Mouse (Mus musculus) spleen, postnatal 36 days (tissue): Measurements from ENCODE around the gene Prelid3b.

Source experiments
- DNase-seq, 2 experiments: peaks; one replicate each; pipeline ENCODE4 v3.0.0; 2022; ENCODE audit warnings: low spot score in 2 of 2, mixed read lengths in 1 of 2

Gene Prelid3b

DNA sequence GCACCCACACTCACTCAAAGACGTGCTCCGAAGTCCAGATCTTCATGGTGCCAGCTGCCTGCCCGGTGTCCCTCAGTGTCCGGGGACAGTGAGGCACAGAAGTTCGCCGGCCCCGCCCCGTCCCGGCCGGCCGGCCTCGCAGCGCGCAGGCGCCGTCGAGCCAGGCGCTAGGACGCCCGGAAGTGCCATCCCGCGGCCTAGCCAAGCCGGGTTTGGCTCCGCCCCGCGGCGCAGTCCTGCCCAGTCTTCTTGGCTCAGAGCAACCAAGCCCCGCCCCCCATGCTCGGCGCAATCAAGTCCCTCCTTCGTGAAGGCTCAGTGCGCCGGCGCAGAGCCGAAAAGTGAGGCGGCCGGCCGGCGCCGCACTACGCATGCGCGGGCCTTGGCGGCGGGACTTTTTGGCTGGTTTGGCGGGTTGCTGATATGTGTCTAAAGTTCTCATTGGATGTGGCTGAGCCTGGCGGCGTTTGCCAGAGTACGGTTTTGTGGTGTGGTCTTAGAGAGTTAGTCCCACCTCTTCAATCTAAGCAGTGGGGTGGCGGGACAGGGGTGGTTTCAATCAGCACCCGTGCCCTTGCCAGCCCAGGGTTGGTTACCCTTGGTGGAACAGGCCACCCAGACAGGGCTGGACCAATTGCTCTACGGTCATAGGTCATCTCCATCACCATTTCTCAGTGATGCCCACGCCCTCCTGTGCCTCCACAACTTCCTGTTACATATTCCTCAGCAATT, at the start of gene Prelid3b:
Prelid3b (minus strand) TSS at position 264 of the 732 bp plus-strand sequence.
- DNase-seq, result peak; percentile 100

DNA sequence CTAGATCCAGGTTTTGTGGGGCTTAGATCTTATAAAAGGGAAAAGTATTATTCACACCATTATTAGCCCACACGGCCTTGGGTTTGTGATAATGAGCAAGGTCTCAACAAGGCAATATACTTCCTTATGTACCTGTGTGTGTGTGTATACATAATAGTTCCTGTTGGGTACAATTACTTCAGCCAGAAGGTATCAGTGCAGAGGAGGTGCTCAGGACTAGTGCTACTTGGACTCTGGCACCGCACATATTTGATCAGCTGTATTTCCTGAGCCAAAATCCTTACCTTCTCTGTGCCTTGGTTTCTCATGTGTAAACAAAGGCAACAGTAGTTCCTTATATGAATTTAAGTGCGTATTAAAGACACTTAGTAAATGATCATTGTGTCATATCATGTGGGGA, 49.3 kb upstream of the Prelid3b start:
- DNase-seq, result no peak

DNA sequence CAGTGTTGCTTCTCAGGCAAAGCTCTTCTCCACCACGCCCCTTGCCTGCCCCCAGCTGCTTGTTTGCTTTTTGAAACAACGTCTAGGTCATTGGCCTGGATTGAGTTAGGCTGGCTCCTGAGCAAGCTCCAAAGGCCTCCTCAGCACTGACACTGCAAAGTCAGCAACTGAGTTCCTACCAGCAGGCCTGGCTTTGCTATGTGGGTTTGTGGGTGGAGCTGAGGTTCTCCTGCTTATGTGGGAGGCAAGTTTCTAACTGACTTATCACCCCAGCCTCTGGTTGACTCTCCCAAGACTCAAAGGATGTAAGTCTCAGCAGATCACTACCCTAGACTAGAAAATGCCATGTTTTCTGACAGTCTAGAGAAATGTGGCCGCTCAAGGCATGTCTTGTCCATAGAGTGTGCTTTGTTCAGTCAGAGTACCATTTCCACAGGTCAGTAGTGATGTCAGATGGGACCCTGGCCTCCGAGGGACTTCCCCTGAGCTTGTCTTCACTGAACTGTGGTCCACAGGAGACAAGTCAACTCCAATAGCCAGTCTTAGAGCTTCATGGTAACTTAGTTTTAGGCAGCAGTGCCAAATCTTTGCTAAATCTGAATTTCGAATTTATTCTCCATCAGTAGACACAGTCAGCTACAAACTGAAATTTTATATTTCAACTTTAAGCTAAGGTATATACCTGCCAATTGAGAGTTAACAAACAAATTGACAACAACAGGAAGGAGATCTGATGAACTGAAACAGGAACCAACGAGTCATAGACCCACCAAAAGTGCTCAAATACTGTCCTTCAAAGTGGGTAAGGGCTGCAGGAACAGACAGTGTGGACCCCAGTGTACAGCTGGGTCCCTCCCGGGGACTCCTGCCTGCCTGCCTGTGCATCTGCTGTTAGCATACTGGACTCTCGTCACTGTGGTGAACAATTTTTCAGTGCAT, 44.5 kb upstream of the Prelid3b start:
- peak; percentile 31 for DNase-seq

DNA sequence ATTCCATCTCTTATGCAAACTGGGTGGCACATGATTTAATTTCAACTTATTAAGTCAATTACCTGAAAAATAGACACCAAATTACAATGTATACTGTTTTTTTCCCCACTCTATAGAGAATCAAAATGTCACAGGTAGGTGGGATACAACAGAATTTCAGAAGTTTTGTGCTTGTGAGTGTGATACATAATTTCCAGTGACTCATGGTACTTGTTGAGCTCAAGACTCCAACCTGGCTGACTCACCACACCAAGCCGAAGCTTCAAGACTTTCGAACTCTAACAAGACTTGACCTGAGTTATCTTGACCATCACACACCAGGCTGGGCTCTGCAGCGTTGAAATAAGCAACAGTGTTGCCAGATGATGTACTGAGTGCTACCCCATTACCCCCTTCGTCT, 42.0 kb upstream of the Prelid3b start:
- DNase-seq, result no peak

DNA sequence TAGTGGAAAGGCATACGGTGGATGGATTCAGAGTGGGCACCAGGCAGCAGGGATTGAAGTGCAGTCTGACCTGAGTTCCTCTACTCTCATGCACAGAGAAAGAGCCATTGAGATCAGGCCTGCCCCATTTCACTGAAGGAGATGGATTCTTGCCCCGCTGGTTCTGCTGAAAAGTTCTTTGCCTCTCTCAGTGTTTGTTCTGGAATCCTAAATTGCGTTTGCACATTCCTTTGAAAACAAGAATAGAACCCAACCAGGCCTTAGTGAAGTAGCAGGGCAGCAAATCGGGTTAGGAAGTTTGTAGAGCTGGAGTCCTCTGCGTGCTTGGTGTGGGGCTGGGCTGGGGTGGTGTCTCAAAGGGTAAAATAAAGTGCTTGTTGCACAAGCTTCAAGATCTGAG, 40.9 kb upstream of the Prelid3b start:
- no peak for DNase-seq

DNA sequence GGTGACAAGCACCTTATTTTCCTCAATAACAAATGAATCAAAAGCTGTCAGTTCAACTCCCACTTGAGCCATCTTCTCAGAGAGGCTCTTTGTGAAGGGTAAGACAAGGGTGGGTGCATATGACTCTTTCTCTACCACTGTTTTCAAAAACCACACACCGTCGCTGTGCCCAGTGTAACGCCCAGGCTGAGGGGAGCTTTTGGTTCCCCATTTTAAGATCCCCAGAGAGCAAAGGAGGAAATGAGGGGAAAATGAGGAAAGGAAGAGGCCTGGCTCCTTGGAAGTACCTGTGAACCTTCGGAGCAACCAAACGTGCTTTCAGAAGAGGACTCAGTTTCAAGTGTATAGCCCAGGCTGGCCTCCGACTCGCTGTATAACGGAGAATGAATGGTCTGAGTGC, 36.9 kb upstream of the Prelid3b start:
- DNase-seq, result peak; percentile 14 to 22

DNA sequence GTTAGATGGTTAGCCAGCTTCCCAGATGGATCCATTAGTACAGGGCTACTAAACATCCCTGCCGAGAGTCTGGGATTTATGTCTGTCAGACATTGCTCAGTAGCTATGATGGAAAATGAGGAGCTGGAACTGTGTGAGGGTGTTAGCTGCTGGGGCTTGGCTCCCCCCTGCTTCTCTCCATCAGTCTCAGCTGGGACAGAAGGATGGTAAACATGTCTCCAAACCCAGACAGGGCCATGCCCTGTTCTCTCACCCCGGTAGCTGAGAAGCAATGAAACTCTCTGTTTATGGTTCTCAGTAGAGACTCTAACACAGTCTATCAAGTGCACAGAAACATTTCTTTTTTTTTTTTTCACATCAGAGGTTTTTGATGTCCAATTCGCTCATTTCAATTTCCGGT, 35.1 kb upstream of the Prelid3b start:
- DNase-seq, result no peak

DNA sequence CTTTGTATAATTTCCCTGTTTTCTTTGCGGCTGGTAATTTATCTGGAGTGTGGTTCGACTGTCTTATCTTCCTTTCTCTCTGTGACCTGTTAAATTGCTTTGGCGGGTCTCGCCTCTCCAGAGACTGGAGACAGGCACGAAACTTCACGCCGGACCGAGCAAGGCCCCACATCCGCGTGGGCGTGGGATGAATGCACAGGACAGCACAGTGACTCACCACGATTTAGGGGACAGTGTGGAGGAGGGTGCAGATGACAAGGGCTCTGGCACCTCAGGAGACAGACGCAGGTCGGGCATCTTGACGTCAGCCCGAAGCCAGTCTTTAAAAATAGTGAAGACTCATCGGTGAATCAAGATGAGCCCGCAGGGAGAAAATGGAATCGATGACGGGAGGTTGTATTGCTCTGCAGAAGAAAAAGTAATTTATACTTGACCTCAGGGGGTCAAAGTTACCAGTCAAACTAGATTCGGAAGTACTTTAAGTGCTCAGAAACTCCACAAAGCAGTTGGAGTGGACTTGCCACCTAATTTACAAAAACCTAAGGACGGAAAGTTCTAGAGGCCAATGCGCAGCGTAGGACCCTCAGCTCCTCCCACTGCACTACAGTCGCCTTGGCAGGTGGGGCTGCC, 30.1 kb upstream of the Prelid3b start:
- no peak for DNase-seq

DNA sequence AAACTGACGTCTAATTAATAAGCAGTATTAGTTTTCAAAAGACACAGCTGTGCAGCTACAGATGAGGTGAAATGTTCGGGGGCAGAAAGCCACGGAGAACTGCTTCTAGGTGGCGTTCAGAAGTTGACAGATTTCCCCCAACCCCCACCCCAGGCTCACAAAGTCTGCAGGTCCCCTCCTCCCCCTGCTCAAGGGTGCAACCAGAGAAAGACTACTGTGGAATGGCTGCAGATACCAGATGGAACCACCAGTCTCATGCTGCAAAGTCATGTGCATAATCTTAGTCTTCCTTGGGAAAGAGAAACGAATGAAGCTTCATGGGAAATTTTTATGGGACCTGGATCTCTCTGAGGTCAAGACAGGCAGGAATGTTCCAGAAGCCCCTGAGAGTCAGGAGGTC, 29.4 kb upstream of the Prelid3b start:
- no peak for DNase-seq

DNA sequence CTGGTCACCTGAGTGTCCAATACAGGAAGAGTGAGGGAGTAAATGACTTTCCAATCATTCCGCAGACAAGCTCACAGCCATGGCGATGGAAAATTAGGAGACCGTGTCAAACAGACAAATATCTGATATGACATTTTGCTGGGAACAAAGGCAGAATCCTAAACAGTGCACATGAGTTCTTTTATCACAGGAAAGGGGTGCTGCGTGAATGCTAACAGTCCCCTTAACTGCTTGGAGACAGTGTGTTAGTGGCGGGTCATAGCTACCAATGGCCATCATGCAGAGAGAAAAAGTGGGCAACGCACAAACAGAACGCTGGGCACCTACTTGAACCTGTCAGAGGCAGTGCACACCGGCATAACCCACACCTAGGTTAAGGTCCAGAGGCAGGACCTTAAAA, 28.6 kb upstream of the Prelid3b start:
- DNase-seq, result no peak

DNA sequence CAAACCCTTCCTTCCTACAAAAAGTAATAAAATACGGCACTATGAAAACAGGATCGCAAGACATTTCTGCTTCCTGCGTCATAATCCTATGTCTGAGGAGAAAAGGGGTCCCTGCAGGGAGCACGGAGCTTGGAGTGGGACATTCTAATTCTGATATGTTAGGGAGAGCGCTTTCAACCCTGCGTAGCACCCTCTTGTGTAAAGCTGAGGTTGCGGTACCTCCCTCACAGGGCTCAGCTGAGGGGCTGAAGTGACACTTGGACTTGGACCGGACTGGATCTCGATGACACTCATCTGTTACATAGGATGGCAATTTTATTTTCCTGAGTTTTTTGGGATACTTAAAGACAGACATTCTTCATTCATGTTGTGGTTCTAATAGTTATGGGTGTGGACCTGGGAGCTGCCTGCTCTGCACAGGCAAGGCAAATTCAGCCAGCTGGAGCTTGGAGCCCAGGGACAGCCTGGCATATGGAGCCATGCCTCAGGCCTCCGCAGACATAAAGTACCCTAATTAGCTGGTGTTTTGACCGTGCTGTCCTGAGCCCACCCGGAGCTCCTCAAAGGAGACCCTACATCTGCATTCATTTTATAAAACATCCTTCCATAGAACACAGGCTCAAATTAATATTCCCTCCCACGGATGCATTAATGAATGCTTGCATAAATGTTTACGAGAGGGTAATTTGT, 28.1 kb upstream of the Prelid3b start:
- no peak for DNase-seq

DNA sequence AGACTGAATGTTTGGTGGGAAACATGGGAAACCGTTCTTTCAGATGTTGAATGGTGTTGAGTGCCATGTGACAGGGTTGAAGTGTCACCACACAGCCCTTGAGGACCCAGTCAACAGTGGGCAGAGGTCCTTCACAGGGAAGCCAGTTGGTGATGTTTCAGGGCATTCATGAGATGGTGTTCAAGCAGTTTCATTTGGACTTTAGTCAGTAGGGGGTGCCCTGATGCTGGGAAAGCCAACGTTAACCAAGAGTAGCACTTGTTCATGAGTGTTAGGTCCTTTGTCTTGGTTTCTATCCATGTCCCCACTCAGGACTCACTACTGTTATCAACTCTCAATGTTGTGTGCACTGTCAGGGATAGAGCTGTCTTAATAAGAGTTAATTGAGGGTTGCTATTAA, 20.0 kb upstream of the Prelid3b start:
- DNase-seq, result peak; percentile 47 to 61

DNA sequence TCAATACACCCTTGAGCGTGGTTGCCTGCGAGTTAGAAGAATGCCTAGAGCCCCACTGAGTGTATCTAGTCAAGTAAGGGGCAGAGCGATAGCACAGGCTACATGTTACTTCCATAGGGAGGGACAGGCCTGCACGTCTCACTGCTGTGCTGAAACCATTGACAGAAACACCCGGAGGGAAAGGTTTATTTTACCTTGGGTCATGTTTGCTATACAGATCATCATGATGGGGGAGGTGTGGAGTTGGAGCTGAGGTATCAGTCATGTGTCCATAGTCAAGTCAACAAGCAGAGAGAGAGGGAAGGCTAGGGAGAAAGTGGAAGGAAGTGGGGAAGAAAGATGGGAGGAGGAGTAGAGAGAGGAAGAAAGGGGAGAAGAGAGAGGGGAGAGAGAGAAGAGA, 14.1 kb upstream of the Prelid3b start:
- no peak for DNase-seq

DNA sequence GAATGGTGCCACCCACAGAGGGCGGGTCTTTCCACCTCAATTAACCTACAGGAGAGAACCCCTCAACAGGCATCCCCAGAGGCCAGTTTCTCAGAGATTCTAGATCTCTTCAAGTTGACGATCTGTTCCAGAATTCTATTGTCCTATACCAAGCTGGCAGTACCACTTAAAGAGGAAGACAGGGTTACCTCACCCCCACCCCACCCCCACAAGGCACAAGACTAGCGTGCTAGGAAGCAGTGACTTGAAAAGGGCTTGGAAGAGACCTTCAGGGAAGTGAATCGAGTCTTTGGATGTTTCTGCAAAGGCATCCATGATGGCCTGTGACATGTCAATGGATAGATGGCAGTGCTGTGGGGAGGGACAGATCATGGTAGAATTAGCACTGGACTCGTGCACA, 5.9 kb upstream of the Prelid3b start:
- no peak for DNase-seq

DNA sequence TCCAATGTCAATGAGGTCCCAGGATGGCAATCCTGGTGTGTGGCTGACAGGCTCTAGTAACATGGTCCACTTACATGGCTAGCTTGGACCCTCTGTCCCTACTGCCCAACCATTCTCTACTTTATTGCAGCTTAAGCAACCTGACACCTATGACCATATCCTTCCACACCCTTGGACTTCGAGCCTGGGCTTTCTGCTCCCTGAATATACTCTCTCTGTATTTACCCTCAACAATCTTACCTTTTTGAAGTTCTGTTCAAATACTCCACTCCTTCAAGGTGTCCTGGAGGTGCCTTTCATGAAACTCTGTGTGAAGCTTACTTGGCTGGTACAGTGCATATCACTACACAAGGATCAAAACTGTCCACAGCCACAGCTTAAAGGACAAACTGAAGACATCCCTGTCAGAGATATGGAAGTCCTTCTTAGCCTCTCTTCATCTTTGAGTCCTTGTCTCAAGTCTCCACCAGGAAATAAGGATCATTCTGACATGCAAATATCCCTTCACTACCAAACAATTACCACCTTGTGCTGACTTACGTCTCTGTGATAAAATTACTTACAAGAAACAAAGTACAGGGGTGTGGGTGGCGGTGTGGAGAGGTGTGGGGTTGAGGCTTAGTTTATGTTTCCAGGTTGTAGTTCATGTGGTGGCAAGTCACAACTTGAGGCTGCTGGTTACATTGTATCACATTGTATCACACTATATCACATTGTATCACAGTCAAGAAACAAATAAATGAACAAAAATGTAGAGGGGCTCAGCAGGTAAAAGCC, 4.8 kb upstream of the Prelid3b start:
- DNase-seq, result no peak

DNA sequence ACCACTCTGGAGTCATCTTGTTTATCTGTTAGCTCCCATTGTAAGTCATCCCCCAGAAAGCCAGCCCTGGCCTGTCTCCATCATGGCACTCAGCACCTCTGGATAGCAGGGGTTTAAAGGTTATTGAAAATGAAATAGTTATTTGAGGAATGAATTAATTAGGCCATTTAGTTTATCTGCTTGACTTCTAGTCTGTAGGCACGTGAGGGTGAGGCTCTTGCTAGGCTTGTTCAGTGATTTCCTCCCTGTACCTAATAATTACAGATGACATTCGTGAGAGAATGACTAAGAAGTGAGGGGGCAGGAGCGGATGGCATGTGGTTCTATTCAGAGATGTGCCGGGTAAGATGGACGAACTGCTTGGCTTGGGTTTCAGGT, 658 bp upstream of the Prelid3b start:
- DNase-seq, result no peak

DNA sequence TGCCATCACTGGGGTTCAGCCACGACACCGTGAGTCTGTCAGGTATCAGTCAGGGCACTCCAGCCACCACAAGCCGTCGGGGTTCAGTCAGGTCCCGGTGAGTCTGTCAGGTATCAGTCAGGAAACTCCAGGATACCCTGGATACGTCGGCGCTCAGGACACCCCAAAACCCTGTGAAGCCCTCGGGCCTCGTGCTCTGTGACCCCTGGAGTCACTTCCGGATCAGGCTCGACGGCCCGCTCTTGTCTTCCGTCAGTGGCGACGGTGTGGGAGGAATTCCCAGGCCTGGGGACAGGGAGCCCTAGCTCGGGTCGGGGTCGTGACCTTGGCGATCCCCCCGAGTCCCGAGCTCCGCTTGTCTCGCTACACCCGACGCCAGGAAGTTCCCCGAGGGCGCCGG, 474 bp downstream of the Prelid3b start:
- DNase-seq, result peak in 1 of 2 experiments; percentile 38

DNA sequence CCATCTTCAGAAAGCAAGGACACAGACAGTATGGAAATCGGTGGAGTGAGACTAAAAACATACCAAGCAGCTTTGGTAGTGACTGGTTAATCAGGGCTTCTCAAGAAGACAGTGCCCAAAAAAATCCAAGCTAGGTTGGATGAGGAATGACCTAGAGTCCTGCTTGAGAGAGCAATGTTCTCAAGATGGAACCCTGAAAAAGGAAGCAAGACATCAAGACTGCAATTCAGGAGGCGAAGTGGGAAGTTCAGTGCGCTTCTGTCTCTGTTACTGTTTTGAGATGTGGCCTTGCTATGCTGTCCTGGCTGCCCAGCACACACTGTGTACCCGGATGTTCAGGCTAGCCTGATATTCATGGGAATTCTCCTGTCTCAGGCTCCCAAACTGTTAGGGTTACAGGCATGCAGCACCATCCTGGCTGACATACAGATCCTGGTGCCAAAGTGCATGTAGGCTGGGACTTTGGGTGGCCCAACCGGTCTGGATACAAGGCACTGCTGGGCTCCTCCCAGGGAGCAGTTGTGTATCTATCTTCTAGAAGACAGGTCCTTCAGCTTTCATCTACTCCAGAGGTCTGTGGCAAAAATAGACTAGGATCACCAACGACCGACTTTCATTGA, 2.0 kb downstream of the Prelid3b start:
- DNase-seq, result no peak

DNA sequence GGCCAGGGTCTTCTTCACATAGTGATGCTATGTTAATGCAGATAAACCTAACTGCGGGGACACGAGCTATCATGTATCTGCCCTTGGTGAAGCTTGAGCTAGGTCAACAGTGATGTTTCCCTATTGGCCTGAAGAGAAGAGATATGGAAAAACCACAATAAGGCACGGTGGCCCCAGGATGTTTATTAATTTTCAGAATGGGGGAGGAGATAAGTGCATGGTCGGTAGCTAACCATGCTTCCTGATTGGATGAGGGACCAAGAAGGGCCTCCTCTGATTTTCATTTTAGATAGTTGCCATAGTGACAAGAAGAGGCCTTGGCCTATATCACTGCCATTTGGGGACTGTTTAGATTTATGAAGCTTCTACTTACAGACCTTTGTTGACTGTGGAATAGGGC, 2.5 kb downstream of the Prelid3b start:
- DNase-seq, result no peak

DNA sequence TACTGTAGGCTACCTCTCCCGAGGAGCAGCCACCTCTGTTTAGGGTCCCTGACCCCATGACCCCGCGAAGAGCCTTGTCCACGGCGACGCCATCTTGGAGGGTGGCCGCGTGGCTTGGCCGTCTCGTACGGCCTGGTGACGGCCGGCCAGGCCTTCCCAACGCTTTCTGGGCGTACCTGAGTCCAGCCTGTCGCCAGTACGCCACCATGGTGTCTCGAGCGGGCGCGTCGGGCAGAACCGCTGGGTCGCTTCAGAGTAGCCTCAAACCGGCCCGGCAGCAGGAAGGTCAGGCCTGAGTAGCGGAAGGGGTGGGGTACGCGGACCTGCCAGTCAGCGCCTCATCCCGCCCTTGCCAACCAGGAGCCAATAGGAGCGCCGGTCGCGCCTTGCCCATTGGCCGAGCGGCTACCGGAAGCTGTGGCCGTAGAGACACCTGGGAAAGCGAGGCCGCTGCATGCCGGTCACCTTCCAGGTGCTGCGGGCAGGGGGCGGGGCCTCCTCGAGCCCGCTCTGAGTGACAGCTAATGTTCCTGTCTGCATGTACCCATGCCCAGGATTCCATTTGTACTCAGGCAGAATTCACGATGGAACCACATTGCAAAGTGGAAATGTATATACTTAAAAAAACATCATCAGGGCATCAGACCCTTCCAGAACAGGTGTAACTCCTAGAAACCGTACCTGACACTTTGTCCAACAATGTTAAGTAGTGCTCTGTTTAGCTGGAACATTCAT, 8.9 kb downstream of the Prelid3b start, which contains the start of gene Atp5e:
Atp5e (minus strand) TSS at position 317 of the 735 bp plus-strand sequence.
- peak; percentile 95 to 97 for DNase-seq
